Mouse (Mus musculus) adrenal gland, adult 18-20 months (tissue): Measurements from ENCODE around the gene Asphd1. TPM values are rescaled to one million over a fixed set of nuclear protein-coding genes. Genes with fewer than 3 reads are reported as not detected.
"Not testable (repeated sequence)": the region's sequence is repeated elsewhere in the genome, so short reads cannot be mapped to it uniquely, and the experiment has no call there.

Experiments used
- DNase-seq, 2 experiments: peaks; one replicate each; pipeline ENCODE4 v3.0.0; 2021 to 2022; ENCODE audit warnings: low spot score in 2 of 2
- total RNA-seq, 2 experiments: library from RNA; stranded (reverse); gene quantifications; 1 replicate in 1 of 2; 2 replicates in 1 of 2; pipeline ENCODE4 v1.2.3; 2021

Asphd1 gene
- total RNA-seq, 2 experiments from 2014 or later: 1.6 to 1.7 TPM

DNA sequence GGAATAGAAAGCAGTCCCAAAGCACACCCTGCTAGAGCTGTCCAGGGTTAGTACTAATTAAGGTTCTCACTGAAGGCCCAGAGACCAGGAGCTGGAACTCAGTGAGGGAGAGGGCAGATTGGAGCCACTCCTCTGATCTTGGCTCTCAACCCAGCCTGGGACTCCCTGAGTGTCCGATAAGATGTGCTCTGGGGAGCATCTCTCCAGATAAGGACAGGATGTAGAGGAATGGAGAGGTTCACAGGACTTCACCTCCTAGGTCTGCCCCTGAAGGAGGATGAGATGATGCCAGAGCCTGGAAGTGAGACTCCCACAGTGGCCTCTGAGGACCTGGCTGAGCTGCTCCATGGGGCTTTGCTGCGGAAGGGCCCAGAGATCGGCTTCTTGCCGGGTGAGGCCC is 2.4 kb upstream of the Asphd1 start:
- no peak for DNase-seq

DNA sequence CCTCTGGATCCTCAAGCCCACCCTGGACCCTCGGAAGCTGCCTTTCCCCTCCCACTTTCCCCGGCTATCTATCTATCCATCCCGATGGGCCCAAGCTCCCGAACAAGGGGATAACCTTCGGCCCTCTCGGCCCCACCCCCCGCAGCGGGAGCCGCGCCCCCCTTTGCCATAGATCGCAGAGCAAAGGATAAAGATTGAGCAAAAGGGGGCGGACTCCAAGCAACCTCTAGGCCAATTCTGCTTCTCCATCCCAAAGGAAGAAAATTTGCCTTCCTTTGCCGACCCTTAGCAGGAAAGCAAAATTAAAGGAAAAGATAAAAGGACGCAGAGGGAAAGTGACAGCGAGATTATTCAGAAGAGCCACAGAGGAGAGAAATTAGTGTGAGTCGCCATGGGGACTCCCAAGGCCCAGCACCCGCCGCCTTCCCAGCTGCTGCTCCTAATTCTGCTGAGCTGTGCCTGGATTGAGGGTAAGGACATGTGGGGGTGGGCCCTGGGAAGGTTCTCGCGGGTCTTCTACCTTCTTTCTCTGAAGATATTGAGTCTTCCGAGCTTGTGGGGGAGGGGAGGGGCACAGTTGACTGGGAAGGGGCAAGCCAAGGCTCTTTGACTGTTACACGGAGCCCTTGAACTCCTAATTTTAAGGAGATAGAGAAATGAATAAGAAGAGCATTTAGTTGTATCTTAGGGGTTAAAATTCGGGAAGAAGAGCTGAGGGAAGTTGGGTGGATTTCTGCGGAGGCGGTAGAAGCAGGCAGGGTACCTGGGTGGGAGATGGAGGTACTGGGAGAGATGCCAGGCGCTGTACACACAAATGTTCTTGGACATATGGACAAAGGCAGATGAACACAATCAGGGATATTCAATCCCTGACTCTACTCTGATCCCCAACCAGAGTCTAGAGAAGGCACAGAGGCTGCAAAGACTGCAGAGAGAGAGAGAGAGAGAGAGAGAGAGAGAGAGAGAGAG is 1.5 kb upstream of the Asphd1 start:
- DNase-seq: no peak

DNA sequence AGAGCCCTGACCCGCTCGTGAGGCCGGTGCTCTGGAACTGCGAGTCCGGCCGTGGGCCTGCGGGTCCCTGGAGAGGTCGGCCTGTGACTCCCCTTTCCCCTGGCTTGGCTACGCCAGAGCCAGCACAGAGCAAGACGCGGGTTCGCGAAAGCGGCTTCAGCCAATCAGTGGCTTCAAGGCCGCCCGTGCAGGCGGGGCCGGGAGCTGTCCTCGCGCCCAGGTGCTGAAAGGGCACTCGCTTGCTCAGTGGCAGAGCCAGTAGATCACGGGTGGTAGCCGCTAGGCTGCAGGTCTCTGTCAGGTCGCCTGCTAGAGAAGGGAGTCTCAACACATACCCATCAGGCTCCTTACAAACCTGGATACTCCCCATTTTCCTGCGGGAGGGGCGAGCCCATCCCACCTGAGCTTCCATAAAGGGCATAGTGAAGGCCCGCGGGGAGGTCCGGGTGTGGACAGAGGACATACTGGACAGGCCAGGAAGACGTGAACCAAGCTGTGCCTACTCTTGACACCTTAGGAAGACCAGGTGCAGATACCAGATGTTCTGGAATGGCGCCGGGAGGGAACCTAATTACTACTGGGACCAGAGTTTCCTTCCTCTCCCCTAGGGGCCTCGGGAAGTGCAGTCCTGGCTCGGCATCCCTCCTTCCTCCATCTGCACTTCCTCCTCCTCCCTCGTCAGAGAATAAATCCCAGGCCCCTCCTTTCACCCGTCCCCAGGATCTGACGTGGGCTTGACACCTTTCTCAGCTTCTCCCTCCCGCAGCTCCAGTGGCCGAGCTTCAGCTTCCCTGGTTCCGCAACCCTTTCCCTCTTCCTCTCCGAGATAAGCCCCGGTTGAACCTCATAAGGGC is 638 bp upstream of the Asphd1 start, which contains the start of gene Sez6l2:
Sez6l2 (plus strand) TSS at position 771 of the 854 bp plus-strand sequence.
- peak; percentile 91 to 93 for DNase-seq

DNA sequence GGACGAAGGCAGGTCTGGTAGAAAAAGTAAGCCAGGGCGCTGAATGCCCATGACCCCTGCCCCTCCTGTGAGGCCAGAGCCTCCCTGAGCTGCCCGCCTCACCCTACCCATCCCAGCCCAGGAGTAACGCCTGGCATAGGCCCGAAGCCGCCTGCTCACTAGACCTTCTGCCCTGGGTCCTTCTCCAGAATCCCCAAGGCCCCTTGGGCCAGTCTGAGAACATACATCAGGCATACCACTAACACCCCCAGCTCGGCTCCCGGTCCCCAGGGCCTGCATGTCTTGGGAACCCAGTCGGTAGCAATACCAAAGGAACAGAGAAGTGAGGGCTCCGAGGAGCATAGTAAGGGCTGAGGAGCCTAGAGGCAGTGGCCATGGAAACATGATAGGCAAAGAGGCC is 756 bp downstream of the Asphd1 start:
- no peak for DNase-seq

DNA sequence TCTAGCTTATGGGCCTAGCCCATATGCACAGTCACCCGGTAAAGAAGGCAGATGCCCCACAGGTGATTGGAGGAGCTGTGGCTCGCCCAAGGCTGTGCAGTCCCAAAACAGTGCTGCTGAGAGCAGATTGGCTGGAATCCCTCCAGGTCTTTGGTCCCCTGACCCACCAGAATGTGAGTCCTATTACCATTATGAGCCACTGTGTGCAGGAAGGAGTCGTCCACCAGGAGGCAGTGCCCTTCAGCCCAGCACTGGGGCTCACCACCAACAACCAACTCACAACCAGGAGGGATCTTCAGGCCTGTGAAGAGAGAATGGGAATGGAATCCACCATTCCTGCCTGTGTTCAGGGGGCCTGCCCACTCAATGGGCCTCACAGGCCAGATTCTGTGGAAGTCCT is 2.9 kb downstream of the Asphd1 start:
- DNase-seq: peak in 1 of 2 experiments; percentile 38

DNA sequence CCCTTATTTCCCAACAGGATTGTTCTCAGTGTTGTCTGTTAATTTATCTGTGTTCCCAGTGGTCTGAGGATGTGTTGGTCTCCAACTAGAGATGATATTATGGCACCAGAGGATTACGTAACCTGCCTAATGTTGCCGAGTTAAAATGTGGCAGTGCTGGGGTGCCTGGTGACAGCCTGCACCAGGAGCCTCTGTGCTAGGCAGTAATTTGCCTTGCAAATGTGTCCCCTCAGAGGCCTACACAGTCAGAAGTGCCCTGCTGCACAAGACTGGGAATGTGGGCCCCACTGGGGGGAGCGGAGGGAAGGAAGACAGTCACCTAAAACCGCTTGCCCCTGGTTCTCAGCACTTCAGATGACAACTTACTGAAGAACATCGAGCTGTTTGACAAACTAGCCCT is 7.6 kb downstream of the Asphd1 start:
- DNase-seq: no peak

DNA sequence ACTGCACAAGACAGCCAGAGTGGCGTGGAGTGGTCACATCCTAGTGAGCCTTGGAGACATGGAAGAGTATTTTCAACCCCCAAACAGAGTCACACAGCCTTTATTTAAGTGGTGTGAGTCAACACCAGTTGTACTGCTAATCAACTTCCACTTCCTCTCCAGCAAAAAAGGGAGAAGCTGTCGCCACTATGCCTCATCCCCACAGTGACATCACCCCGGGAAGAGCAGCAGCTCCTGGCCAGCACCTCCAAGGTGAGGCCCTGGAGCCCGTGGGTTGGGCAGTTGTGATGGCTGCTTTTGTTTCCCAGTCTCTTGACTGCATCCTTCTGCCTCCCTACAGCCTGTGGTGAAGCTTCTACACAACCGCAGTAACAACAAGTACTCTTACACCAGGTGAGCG is 8.2 kb downstream of the Asphd1 start:
- DNase-seq: no peak

DNA sequence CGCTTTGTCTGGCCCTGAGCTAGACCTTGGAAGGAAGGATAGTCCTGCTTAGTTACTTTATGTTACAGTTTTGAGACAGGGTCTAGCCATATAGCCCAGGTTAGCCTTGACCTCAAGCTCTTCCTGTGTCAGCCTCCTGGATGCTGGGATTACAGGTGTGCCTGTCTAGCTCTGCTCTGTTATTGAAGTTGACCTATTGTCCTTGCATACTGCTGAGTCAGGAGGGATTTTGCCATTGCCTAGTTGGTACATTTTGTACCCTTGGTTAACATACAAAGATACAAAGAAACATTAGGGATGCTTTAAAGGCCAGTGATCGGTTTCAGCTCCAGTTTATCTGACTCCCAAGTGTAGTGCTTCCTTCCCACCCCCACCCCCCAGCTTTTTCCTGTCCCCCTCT is 16.7 kb downstream of the Asphd1 start:
- DNase-seq: no peak

DNA sequence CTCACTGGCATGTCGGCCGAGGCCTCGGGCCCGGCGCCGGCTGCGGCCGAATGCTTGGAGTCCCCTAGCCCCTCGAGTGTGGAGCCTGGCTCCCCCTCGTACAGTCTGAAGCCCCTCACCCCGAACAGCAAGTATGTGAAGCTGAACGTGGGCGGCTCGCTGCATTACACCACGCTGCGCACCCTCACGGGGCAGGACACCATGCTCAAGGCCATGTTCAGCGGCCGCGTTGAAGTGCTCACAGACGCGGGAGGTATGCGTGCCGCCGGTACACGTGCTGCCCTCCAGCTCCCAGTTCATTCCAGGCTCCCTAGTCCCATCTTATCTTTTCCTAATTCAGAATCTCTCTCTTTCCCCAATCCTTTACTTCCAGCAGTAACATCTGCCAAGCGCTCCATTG is 20.3 kb downstream of the Asphd1 start:
- DNase-seq: no peak

DNA sequence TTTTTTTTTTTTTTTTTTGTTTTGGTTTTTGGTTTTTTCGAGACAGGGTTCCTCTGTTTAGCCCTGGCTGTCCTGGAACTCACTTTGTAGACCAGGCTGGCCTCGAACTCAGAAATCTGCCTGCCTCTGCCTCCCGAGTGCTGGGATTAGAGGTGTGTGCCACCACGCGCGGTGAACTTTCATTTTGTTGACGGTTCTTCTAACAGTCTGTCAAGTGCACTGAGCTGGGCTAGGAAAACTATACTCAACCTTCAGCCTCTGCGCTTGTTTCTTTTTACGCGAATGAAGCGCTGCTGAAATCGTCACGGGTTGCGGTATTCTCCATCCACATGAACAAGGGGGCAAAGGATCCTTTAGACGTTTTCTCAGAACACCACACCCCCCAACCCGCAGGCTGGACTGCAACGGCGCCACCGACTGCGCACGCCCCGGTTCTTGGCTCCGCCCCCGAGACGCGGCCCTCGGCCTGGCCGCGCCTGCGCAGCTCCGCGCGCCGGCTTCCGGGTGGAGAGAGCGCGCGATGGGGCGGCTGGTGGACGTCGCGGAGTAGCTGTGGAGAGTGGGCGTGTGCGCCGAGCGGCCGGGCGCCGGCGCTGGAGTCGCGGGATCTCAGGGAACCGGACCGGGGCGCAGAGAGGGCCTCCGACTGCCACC is 20.9 kb downstream of the Asphd1 start, which contains the start of gene Kctd13:
Kctd13 (plus strand) TSS at position 496 of the 654 bp plus-strand sequence.
- peak; percentile 95 to 97 for DNase-seq

DNA sequence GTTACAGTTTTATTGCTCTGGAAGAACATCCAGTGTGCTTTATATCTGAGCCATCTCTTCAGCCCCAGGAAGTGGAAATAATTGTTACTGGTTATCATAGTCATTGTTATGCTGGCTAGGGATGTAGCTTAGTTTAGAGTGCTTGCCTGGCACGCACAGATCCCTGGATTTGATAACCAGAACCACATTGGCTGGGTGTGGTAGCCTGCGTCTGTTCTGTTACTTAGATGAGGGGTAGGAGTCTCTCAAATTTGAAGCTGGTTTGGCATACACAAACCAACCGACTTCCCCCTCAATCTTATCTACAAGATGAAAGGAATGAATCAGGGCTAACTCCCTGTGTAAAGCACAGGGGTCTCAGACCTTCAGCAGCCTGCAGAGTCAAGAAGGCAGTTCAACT is 23.1 kb downstream of the Asphd1 start:
- DNase-seq: no peak

DNA sequence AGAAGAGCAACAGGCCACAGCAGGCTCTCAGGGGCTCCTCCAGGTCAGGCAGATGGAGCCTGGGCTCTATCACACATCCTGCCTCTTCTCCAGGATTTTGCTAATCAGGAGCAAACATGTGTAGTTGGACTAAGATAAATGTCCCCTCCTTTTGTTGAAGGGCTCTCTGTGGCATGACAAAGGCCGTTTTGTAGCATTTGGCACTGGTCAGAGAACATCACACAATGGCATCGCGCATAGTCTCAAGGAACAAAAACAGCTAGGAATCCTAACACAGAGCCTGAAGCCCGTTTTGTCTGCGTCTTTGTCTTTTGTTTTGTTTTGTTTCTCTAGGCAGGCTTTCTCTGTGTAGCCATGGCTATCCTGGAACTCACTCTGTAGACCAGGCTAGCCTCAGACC is 25.4 kb downstream of the Asphd1 start:
- DNase-seq: no peak

DNA sequence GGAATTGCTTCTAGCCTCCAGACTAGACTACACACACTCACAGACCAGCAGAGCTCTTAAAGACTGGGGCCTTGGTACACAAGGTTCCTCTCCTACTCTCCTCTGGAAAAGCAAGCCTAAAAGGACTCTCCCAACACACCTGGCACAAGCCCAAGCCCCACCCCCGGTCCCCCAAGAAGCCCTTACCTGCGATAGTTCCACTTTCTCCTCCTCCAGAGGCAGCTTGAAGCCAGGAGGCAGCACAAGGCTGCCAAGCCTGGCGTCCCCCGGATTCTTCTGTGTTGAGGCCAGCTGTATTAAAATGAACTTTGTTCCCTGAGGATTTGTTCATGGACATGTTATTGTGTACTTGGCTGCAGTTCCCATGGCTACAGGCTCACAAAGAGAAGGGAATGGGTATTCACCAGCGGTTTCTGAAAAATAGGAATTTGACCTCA is 26.7 kb downstream of the Asphd1 start, which contains the start of gene Tmem219:
Tmem219 (minus strand) TSS at position 294 of the 437 bp plus-strand sequence.
- peak in 1 of 2 experiments; percentile 45 for DNase-seq

DNA sequence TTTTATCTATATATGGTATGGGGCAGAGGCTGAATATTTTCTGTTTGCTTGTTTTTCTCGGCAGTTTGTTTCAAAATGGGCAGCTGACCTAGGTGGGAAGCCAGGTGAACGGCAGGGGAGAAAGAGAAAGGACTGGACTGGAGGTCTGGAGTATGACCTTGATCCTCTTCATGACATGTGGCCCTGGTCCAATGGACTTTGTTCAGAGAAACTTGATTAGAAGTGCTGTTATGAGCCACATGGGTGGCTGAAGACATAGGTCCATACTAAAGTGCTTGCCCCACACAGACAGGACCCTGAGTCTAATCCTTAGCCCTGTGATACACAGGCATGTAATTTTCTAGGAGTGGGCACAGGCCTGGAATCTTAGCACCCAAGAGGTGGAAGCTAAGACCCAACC is 27.8 kb downstream of the Asphd1 start:
- DNase-seq: no peak

DNA sequence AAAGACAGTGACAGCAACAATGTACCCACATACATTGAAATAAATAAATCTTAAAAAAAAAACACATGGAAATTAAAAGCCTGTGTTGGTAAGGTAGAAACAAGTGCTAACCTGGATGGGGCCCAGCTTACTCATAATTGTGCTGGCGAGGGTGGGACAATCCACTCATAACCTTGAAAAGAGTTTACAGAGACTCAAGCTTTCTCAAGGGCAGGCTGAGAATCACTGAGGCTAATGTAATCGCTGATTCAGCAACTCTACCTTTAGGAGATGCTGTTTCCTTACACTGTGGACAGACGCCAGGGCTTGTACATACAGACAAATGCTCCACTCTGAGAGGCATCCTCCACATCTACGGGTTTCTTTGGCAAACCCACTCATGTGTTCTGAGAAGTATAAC is 29.4 kb downstream of the Asphd1 start:
- DNase-seq: no peak

DNA sequence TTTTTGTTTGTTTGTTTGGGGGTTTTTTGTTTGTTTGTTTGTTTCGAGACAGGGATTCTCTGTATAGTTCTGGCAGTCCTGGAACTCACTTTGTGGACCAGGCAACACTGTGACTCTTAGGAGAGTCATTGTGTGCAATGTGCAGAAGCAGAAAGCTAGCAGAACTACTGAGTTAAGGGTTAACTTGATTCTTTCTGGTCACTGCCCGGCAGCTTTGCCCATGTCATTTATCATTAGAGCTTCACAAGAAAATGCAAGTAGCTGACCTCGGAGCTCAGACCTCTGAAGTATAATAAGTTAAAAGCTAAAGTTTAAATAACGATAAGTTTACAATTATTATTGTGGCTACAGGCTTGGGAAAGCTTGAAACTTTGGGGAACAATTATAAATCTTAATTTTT is 31.0 kb downstream of the Asphd1 start:
- DNase-seq: not testable (repeated sequence)

DNA sequence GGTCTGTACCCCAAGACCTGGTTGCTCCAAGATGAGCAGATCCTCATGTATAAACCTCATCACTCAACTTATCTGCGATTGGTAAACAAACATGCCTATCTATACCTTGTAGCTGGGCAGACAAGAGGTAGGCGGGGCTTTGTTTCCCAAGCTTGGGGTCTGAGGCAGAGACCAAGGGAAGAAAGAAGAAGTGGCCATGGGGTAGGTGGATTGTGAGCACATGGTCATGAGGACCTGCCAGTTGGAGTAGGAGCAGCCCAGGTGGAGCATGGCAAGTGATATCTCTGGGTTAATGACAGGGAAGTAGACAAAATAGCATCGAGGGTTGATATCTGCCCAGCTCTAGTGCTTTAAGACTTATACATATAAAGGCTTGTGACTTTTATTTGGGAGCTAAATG is 34.5 kb downstream of the Asphd1 start:
- no peak for DNase-seq

DNA sequence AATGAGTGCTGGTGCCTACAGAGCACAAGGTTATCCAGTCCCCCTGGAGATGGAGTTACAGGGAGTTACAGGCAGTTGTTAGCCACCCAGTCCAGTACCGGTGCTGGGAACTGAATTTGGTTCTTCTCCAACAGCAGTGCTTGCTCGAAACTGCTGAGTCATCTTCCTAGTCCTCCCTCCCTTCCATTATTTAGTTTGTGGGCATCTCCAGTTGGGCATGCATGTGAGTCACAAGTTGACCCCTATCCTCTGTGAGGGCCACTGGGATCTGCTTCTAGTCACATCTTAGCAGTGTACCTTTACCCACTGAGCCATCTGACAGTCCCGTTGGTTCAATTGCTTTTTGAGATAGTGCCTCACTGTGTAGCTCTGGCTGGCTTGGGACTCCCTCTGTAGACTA is 43.8 kb downstream of the Asphd1 start:
- no peak for DNase-seq

DNA sequence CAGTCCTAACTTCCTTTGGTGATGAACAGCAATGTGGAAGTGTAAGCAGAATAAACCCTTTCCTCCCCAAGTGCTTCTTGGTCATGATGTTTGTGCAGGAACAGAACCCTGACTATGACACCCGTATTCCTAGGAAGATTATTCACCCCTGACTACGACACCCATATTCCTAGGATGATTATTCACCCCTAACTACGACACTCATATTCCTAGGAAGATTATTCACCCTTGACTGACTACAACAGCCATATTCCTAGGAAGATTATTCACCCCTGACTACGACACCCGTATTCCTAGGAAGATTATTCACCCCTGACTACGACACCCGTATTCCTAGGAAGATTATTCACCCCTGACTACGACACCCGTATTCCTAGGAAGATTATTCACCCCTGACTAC is 49.6 kb downstream of the Asphd1 start:
- DNase-seq: not testable (repeated sequence)

DNA sequence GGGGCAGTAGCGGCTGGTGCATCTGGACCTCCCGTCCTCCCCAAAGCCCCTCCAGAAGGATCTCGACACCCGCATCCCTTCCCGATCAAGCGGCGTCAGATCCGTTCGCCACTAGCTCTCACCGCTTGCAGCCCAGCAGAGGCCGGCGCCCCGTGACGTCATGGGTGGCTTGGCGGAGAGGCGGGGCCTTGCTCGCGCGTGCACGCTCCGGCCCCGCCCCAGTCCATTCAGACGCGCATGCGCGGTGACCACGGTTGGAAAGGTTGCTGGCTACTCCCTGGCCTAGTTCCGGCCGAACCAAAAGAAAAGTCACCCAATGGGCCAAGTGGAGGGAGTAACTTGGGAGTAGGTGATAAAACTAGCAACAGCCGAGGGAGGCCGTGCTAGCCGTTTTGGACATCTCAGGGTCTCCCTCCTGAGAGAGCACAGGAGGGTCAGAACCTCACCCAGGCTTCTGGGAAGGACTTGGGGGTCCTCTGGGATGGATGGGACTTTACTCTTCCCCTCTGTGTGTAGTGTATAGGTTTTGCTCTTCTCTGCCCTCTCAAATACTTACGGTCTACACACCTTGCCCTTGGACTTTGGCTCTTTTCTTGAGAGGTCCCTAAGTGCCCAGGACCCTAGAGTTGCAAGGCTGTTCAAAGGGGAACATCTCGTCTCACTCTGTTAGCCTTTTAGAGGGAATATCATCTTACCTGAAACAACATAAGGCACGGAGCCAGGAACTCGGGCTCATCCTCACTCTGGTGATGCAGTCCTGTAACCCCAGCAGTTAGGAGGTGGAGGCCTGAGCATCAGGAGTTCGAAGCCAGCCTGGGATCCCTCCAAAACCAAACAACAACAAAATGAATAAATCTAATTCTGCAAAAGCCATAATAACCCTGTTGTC is 51.0 kb downstream of the Asphd1 start:
- DNase-seq: peak; percentile 99
